Mouse (Mus musculus): Measurements from ENCODE around the gene Calml3. TPM values are rescaled to one million over a fixed set of nuclear protein-coding genes. Genes with fewer than 3 reads are reported as not detected.

The Calml3 gene
- not detected in 2 replicates for polyA plus RNA-seq (2021; fragmentation: Nextera tagmentation)
- long read RNA-seq, experiment 1: 0 reads
- long read RNA-seq, experiment 2: 0 reads

DNA sequence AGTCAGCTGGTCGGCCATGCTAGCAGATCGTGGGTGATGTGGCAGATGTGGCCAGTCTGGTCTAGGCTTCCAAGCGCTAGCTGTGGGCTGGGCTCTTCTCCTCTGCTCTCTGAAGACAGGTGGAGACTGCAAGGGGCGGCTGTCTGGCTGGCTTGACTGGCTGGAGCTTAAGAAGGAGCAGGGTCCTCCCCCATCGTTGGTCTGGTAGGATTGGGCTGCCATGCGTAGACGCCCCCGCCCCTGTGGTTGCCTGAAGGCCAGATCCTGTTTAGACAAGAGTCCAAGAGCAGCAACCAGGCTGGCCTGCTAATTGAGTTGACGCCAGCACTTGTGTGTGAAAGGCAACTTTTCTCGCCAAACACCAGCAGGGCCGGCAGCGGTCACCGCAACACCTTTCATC, at the start of gene Calml3:
Calml3 (minus strand) TSS at position 131 of the 400 bp plus-strand sequence.

GRCm38 (mm10) chr13:3837312-3837807, 33.2 kb upstream of the Calml3 start, which contains the start of gene Calm4:
TSS of gene Calm4 (plus strand) at chr13:3837757.

Other genes with a start within 250 kb of the Calml3 start
- gene Fam208b, start 193.2 kb downstream of the Calml3 start, polyA plus RNA-seq (2021; fragmentation: Nextera tagmentation): 7.8 and 8.5 TPM in 2 replicates
- 17.5 and 18.6 TPM in 2 replicates for gene Asb13, start 170.3 kb downstream of the Calml3 start, polyA plus RNA-seq (2021; fragmentation: Nextera tagmentation)
- gene Calm4, start 33.4 kb upstream of the Calml3 start, polyA plus RNA-seq (2021; fragmentation: Nextera tagmentation): not detected in 2 replicates
- gene Calm5, start 49.9 kb upstream of the Calml3 start, polyA plus RNA-seq (2021; fragmentation: Nextera tagmentation): not detected in 2 replicates
- gene Net1, start 113.9 kb upstream of the Calml3 start, polyA plus RNA-seq (2021; fragmentation: Nextera tagmentation): 7.1 and 8.1 TPM in 2 replicates
- not detected in 2 replicates for gene Tubal3, start 114.0 kb upstream of the Calml3 start, polyA plus RNA-seq (2021; fragmentation: Nextera tagmentation)
- not detected in 2 replicates for gene Ucn3, start 141.0 kb upstream of the Calml3 start, polyA plus RNA-seq (2021; fragmentation: Nextera tagmentation)
- 1.2 and 1.4 TPM in 2 replicates for gene Akr1c14, start 244.7 kb upstream of the Calml3 start, polyA plus RNA-seq (2021; fragmentation: Nextera tagmentation)